Mouse (Mus musculus) skeletal muscle tissue, adult 2 months (tissue): ENCODE measurements around the gene Fbxl15.

Experiments
- DNase-seq: peaks from one replicate; pipeline ENCODE4 v3.0.0-alpha.2; 2012; ENCODE audit warnings: low read depth, low spot score

Gene Fbxl15

DNA sequence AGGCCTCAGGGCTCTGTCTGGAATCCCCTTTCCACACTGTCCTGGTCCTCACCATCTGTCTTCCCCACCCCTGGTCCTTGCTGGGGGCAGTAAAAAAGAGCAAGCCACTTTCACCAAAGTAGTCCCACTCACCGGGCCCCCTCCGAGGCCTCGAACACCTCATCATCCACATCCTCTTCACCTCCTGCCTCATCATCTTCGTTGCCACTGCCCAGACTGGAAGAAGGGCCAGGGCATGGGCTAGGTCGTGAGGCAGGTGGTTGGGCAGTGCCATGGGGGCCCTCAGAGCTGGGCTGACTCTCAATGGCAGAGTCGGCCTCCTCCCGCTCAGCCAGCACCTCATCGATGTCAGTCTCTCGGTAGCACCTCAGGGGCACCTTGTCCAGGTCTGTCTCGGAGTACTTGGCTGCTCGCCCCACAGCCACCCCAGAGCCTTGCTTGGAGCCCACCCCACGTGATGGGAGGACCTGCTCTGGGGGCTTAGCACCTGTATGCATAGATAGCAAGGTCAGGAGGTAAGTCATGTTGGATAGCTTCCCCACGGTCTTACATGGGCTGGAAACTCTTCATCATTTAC lies 4.9 kb upstream of the Fbxl15 start:
- no peak for DNase-seq

DNA sequence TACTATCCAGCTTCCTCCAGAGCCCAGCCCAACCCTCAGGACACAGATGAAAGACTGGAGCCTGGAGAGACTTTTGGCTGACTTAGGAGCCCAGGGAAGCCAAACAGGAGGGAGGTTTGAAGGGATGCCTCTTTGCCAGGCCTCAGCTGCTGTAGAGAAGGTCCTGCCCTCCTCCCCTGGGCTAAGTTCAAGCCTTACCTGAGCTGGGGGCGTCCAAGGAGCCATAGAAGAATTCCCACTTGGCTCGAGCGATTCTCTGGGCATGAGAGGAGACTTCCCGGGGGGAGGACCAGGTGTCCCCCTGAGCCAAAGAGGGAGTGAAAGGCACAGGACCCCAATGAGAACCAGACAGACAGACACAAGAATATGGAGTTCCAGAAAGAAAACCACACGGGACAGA lies 4.3 kb upstream of the Fbxl15 start:
- DNase-seq = no peak

DNA sequence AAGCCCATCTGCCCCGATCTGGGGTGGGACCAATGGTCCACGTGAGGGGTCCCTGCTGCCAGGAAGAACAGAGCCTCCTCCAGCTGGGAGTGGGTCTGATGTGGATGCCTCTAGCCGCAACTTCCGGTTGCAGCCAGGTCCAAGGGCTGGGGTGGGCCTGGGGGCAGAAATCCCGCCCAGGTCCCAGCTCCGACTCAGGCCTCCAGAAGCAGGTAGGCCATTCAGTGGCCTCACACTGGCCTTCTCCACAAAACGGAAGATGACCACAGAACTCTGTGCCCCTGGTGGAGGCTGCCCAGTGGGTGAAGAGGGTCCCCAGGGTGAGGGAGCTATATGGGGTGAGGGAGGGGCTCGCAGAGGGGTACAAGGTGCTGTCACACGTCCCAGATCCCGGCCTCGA lies 3.6 kb upstream of the Fbxl15 start:
- no peak for DNase-seq

DNA sequence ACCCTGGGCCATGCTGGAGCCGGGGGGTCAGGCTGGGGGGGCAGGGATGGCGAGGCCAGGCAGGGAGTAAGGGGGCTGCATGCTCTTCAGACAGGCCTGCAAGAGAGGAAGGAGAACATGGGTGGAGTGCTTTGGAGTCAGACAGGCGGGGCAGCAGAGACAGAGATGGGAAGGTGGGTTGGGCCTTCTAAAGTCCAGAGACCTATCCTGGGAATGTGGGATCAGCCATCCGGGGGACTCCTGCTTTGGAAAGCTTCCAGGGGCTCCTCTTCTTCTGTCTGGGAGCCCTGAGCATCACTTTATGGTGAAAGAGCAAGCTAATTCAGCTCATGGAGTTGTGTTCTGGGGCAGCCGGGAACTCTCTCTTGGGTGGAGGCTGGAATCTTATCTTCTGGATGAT lies 3.1 kb upstream of the Fbxl15 start:
- no peak for DNase-seq

DNA sequence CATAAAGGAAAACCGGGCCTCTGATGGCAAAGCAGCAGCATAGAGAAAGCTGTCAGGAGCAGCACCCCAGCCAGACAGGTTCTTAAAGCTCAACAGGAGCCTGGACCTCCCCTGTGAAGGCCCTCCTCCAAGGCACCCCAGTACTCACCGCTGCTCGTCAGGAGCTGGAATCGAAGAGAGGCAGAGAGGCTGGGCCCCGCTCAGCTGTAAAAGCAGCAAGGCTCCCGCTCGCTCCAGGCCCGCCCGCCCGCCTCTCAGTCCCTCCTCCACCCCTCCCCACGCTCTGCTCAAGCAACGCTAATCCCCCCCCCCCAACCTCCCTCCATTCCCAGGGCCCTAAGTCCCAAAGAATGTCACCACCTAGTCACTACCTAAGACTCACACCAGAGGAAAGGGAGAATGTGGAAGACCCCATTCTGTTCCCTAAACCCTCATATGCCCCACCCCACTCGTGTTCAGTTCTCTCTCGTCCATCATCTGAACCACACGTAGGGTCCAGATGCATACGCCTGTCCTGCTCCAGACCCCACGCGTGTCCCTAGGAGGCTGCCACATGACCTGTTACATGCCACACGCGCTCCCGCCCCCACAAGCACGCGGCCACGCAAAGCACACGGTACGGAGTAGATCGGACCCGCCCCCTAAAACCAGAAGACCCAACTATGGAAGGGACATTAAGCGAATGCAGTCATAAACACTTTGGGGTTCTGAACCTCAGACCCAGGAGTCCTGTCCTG lies 1.8 kb upstream of the Fbxl15 start:
- DNase-seq = no peak

DNA sequence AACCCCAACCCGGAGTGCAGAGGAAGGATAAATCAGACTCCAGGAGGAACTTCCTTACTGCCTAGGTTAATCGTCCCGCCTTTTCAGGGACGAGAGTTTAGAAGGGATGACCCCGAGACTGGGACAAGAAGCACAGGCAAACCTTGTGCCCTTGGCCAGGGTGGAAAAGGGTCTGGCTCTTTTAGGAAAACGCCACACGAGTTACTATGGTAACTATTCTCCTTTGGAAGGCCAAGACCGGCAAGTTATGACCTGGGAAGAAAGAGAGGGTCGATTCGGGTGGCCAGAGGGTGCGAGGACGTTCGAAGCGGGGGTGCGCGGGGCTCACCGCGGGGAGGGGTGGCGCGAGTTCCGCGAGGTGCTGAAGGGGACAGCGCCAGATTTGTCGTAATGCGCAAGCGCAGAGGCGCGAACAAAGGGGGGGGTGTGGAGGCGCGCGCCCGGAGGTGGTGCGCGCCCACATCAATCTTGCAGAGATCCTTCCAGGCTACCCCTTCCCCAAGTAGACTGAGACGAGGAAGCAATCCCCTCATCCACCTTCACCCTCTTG lies 1.2 kb upstream of the Fbxl15 start, which contains the start of gene Psd:
TSS of gene Psd (minus strand) at position 401 of the 550 bp plus-strand sequence.
- DNase-seq = no peak

DNA sequence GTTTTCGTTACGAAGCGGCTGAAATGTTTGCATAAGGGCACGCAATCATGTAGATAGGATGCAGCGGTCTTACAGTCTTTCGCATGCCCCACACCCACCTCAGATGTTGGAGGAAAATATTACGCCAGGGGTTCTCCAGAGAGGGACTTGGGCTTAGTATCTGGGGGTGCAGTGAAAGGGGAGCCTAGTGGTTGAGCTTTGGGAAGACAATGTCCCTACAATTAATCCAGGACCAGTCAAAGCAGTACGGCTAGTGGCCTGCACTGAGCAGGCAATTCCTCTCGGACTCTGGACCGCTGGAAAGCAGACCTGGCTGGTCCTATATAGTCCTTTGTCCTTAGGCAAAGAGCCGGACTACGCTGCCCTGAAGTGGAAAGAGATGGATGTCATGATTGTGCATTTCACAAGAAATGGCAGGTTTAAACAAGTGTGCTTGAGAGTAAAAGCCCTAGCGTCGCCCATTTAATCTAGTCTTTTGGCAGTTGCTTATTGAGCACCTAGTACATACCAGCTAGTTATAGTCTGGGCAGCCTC lies 386 bp upstream of the Fbxl15 start:
- no peak for DNase-seq

DNA sequence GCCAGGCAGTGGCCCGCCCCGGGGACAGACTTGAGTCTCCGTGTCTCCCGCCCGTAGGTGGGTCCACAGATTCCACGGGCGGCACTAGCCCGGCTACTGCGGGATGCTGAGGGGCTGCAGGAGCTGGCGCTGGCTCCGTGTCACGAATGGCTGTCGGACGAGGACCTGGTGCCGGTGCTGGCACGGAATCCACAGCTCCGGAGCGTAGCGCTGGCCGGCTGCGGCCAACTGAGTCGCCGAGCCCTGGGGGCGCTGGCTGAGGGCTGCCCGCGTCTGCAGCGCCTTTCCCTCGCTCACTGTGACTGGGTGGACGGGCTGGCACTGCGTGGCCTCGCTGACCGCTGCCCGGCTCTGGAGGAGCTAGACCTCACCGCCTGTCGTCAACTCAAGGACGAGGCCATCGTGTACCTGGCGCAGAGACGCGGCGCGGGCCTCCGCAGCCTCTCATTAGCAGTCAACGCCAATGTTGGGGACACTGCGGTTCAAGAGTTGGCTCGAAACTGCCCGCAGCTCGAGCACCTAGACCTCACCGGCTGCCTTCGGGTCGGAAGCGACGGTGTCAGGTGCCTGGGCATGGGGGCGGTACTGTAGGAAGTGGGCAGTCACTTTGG lies 1.2 kb downstream of the Fbxl15 start:
- no peak for DNase-seq

DNA sequence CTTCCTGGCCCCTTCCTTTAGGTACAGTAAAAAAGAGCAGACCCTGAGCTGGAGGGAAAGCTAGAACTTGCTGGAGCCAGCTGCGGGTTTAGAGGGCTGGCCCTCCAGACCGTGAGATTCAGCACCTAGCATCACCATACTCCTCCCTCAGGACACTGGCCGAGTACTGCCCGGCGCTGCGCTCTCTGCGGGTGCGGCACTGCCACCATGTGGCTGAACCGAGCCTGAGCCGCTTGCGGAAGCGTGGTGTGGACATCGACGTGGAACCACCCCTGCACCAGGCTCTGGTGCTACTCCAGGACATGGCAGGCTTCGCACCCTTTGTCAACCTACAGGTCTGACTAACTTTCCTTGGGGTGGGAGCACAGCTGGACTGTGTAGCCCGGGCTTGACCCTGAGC lies 2.0 kb downstream of the Fbxl15 start:
- peak; percentile 41 for DNase-seq

DNA sequence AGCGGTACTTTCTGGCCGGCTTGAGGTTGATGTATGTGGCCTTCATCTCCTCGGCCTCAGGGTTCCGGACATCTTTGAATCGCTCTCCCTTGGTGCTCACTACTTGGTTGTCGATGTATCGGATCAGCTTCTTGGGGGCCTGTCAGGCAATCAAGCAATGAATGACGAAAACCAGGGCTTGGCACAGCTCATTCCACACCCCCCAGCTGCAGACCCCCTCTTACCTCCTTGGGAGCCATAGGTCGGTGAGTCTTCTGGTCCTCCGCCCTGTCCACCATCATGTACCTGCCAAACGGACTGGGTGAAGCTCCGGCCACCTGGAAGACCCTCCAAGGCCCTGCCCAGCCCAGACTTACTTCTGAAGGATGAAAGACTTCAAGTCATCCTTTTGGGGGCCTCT lies 2.7 kb downstream of the Fbxl15 start:
- DNase-seq = no peak

DNA sequence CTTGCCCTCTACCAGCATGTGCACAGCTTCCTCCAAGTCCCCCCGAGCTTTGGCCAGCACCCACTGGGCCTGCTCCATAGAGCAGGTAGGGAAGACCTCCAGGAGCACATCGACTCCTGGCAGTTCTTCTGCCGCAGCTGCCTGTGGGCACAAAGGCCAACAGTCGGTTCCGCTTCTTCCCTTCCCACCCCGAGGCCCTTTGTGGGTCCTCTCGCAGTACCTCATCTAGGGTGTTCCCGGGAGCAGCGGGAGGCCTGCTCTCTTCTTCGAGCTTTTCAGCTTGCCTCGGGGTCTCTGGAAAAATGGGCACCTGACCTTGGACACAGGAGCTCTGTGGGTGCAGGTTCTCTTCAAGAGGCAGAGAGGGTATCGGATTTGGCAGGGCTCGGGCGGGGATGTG lies 3.3 kb downstream of the Fbxl15 start:
- no peak for DNase-seq

DNA sequence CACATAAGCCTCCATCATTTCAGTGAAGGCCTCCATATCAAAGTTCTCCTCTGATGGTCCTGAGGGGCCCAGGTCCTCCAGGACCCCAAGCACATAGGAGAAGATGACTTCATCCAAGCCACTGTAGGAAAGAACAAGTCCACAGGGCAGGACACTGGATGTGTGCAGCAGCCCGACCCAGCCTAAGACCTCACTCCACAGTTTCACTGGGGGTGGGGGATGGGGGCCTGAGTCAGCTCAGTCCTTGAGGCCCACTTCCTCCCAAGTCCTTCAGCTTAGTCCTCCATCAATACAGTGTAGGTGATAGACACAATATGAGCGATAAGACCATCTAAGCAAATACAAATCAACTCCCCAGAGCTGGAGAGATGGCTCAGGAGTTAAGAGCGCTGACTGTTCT lies 4.0 kb downstream of the Fbxl15 start:
- DNase-seq = no peak

DNA sequence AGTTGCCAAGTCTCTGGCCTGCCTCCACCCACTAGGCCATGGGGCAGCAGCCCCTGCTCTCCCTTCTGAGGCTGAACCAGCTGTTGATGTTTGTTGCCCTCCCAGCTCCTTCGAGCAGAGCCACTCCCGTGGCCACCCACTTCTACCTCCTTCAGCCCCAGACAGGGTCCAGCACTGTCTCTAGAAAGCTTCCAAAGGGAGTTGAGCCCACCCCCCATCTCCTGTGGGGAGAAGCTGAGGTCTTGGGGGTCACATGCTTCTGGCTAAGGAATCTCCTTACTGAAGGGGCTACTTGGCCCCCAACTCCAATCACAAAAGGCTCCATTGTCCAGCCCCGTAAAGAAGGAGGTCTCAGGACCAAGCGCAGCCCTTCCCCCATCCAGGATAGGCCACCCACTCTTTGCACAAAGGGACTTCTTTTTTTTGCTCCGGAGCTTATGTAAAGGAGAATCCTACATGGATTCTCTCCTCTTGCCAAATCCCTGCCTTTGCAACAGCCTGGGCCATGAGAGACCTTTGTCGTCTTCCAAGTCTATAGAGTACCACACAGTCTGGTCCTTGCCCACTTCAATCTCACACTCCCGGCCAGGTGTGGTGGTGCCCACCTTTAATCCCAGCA lies 4.8 kb downstream of the Fbxl15 start:
- no peak for DNase-seq

DNA sequence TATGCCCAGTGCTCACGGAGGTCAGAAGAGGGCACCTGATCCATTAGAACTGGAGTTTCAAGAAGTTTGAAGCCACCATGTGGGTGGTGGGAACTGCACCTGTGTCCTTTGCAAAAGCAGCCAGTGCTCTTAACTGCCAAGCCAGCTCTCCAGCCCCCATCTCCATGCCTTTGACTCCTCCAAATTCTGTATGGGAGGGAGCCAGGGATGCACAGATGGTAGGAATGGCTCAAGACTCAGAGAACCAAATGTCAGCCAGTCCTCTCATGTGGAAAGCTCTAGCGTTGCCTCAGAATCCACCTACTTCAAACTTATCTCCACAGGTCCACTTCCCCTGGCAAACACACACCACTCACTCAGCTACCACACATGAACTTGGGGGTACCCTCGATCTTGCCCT lies 5.9 kb downstream of the Fbxl15 start:
- DNase-seq = no peak

DNA sequence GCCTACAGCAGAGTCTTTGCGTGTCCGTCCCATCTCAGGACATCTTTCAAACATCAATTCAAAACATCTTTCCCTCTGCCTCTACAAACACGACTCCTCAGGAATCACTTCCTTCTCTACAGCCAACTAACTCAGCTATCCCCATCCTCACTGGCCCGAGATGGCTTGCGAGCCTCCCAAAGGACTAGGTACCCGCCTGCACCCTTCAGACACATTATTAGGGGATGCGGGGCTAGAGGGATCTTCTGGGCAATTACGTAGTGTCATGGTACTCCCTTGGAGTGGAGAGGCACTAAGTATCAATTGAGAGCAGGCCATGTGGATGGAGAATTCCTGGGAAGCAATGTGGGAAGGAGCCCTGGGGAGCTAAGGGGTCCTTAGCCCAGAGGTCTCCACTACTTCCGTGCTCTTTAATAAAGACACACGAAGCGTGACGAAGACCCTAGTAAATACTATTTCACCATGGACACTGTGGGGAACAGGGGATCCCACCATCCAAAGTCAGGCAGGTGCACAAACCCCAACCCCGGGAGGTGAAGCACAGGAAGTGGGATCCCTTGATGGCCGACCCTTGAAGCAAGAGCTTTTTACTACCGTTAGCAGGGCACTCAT lies 9.8 kb downstream of the Fbxl15 start:
- DNase-seq = no peak

DNA sequence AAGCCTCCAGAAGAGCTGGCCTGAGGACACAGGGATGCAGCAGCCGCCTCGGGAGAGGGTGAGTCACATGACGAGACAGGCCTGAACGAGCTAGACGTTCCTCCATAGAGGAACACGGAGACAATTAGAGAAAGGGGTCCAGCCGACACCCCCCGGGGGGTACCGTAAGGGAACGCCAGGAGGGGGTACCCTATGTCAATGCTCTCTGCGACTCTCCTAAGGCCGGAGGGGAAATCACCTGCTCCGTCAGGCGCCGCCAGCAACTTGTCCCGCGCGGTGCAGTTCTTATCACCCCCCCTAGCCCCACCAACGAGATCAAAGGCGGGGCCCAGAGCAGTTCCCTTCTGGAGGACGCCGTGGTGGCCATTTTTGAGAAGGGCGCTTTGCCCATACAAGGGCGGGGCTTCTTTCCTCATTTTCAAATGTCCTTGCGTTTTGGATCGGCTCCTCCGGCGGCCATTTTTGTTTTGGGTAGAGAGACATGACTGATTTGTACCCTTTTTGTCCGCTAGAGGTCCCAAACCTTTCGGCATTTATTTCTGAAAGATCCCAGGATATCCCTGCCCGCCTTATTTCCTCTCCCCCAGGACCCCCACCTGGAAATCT lies 10.4 kb downstream of the Fbxl15 start, which contains the start of gene Cuedc2:
TSS of gene Cuedc2 (minus strand) at position 372 of the 606 bp plus-strand sequence.
- DNase-seq = peak; percentile 94

DNA sequence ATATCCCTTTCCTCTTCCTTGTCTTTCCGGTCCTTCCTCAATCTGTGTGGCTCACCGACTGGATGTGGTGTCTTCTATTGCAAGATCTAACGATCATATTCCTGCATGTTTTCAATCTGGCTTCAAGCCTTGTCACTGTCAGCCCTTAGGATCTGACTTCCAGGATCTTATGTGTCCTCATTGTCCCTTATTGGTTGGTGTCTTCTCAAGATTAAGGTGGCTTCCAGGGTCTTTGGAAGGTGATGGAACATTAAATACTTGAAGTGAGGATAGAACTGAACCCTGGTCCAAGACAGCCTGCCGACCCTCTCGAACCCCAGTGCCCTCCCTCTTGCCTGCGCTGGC lies 10.9 kb downstream of the Fbxl15 start:
- no peak for DNase-seq

DNA sequence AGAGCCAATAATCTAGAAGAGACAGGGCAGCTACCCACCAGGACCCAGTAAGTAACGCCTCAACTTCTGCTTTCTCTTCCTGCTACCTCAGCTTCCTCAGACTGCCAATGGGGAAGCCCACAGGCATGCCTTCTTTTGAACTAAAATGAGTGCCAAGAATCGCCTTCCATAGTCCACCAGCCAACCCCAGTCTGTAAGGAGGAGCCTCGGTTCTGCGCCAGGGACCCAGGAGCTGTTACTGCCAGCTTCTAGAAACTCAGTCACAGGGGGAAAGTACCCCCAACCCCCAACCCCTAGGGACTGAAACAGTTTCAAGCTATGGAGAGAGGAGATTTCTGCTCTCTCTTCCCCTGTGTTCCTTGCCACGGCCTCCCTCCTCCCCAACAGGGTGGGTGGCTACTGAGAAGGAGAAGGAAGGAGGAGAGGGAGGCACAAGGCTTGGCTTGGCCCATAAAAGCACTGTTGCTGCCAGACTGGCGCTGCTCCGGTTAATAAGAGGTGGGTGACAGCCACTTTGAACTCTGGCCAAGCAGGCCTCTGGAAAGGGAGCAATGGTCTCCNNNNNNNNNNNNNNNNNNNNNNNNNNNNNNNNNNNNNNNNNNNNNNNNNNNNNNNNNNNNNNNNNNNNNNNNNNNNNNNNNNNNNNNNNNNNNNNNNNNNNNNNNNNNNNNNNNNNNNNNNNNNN lies 11.4 kb downstream of the Fbxl15 start:
- peak; percentile 48 for DNase-seq

DNA sequence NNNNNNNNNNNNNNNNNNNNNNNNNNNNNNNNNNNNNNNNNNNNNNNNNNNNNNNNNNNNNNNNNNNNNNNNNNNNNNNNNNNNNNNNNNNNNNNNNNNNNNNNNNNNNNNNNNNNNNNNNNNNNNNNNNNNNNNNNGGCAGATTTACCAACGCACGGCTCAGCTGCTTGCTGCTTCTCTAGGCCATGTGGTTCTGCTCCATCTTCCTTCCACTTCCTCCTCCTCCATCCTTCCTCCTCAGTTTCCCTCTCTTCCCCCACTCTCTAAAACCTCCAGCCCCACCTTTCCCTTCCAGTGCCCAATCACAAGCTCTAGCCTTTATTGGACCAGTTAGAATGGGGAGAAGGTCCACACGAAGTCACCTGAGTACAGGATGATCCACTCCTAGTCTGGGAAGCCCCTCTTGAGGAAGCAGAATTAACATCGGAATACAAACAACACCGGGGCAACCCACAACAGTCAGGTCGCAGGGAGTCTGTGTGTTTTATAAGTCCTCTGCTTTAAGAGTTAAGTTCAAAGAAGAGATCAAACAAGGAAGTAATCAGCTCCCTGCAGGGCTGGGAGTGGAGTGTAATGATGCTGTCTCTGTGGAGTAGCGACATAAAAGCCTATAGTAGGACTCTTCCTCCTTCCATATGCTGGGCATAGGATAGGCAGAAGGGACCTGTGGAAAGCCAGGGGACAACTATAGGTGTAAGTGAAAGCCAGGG lies 16.9 kb downstream of the Fbxl15 start:
- no peak for DNase-seq

DNA sequence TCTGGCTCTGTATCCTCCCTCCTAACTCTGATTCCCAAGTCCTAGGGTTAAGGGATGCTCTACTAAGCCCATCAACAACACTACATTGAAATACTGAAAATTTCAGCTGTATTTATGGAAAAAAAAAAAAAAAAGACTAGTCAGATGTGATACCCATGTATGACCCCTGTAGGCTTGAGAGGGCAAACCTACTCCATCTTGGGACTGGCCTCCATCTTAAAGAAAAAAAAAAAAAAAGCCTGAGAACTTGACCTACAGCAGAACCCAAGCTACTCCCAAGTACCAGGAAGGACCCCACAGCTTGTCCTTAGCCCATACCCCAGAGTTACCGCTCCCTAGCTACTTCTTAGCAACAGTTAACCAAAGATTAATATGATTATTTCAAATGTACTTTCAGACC lies 19.2 kb downstream of the Fbxl15 start:
- no peak for DNase-seq
